Mouse (Mus musculus): ENCODE measurements around the gene Arhgdib.

DNA sequence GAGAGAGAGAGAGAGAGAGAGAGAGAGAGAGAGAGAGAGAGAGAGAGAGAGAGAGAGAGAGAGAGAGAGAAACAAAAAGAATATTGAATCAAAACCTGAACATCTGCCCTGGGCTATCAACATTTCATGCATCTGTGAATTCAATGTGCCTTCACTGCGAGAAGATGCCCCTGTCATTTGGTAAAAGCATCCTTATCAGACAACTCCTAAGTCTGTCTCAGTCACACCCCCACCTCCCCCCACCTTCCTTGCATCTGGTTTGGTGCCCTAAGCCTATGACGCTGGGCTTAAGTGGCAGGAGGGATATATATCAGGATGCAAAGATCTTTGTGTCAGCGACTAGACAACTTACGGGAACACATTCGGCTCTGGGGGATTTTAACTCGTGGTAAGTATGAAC, 12.5 kb upstream of the Arhgdib start:
- TF ChIP-seq CTCF (IDR thresholded peaks at IDR 0.05; ENCODE audit: extremely low read depth, insufficient read length, insufficient replicate concordance, low read depth, low read length) (no peak), POLR2A (IDR thresholded peaks at IDR 0.05; ENCODE audit: low read depth, low read length) (no peak)
